Mouse (Mus musculus) E14TG2a.4 (cell line): ENCODE results near the gene Supt5.

ENCODE experiments used
- H3K27me3 ChIP-seq: 2 replicates; pipeline ENCODE4 v1.6.1; 2014; ENCODE audit warnings: low read length, control low read depth; ENCODE audit not compliant: insufficient read depth
- H3K36me3 ChIP-seq: 2 replicates; pipeline ENCODE4 v1.6.1; 2014; ENCODE audit warnings: low read length, control low read depth; ENCODE audit not compliant: insufficient read depth
- H3K4me1 ChIP-seq: replicated peaks from 2 replicates; pipeline ENCODE4 v1.6.1; 2014; ENCODE audit warnings: low read depth, low read length, control low read depth
- H3K4me3 ChIP-seq: replicated peaks from 2 replicates; pipeline ENCODE4 v1.5.1; 2014; ENCODE audit warnings: mild to moderate bottlenecking, low read length
- H3K9me3 ChIP-seq: 2 replicates; pipeline ENCODE4 v1.6.1; 2014; ENCODE audit warnings: low read length, control low read depth
- CTCF ChIP-seq: conservative IDR thresholded peaks from 2 replicates; pipeline ENCODE4 v1.5.1; 2014; ENCODE audit warnings: low read length
- NANOG ChIP-seq: IDR thresholded peaks from 2 replicates; pipeline ENCODE4 v1.6.1; 2014; ENCODE audit warnings: borderline replicate concordance, low read length, mixed read lengths
- POU5F1 ChIP-seq: IDR thresholded peaks from 2 replicates; pipeline ENCODE4 v1.6.1; 2014; ENCODE audit warnings: low read length, borderline replicate concordance

The Supt5 gene

GRCm38 (mm10) chr7:28376011-28376771 is 37.6 kb upstream of the Supt5 start:
- Histone ChIP-seq H3K36me3 (peaks cover 13% of the 10 kb centered on the region), H3K9me3 (no peaks in the 10 kb centered on the region), H3K4me1 (peaks cover 73% of the 10 kb centered on the region), H3K27me3 (no peaks in the 10 kb centered on the region), H3K4me3 (peak overlapping the region; percentile 89)
- no peak for TF ChIP-seq POU5F1
- TF ChIP-seq CTCF: no peak
- TF ChIP-seq NANOG: no peak

DNA sequence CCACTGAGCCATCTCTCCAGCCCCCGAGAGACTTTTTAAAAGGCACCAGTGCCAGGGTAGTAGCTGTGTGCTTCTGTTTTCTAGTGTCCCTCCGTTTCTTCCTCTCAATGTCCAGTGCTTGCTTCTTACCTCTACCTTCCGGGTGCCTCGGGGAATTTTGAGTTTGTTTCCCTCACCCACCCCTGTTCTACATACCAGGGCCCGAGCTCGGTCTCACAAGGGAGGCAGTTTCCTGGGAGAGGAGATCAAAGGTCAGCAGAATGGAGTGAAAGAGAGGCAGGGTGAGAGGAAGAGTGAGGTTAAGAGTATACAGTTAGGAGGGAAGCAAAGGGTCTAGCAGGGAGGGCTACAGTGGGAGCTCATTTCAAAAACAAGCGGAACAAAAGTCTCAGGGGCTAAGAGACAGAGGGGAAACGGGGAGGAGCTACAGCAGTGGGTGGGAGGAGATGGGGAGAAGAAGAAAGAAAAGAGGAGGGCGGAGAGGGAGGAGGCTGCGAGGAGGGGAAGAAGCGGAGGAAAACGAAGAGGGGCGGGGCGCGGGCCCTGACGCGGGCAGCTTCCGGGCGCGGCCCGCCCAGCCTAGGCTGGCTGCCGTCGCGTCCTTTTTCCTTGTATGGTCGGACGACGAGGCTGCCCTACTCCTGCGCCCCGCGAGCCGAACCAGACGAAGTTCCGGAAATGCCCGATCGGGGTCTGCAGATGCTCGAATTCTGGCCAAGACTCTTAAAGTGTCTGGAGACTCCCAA is 36.8 kb upstream of the Supt5 start:
- Histone ChIP-seq H3K4me1 (peaks cover 73% of the 10 kb centered on the region), H3K9me3 (no peaks in the 10 kb centered on the region), H3K36me3 (peaks cover 17% of the 10 kb centered on the region), H3K27me3 (peaks cover 8% of the 10 kb centered on the region), H3K4me3 (peak overlapping the region; percentile 89)
- TF ChIP-seq POU5F1 (no peak), CTCF (no peak), NANOG (no peak)

- Histone ChIP-seq H3K4me1 (peaks cover 72% of the 10 kb centered on the region), H3K4me3 (peak overlapping the region; percentile 89; the same call in 1 of the 2 replicates), H3K9me3 (no peaks in the 10 kb centered on the region), H3K27me3 (peaks cover 15% of the 10 kb centered on the region), H3K36me3 (peaks cover 24% of the 10 kb centered on the region)
- TF ChIP-seq POU5F1 (no peak), NANOG (no peak), CTCF (no peak)
Observed at GRCm38 (mm10) chr7:28374647-28375046, 36.1 kb upstream of the Supt5 start.

DNA sequence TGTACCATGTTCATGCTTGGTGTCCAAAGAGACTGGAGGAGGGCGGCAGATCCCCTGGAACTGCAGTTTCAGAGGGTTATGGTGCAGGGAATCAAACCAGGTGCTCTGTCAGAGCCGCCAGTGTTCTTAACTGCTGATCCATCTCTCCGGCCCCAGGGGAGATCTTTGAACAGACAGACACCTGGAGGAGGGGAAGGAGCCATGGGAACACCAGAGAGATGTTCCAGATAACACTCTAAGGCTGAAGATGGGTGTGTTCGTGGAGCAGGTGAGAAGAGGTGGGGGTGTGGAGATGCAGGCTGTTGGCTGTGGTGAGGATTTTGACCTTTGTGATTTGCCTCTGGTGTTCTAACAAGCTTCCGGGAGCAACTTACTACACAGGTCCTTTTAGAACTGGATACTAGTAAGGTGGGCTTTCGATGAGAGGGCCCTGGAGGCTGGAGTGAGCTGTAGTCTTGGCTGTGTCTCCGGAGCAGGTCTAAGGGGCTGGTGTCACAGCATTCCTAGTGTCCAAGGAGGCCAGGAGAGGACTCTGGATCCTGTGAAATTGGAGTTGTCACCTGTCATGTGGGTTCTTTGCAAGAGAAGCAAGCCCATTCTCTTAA is 35.4 kb upstream of the Supt5 start:
- H3K27me3 ChIP-seq: peaks cover 19% of the 10 kb centered on the region
- H3K9me3 ChIP-seq: no peaks in the 10 kb centered on the region
- H3K4me1 ChIP-seq: peaks cover 68% of the 10 kb centered on the region
- peaks cover 31% of the 10 kb centered on the region for H3K36me3 ChIP-seq
- no peak overlapping the region for H3K4me3 ChIP-seq
- TF ChIP-seq POU5F1: no peak
- TF ChIP-seq CTCF: no peak

GRCm38 (mm10) chr7:28373131-28373581 is 34.6 kb upstream of the Supt5 start:
- Histone ChIP-seq H3K9me3 (no peaks in the 10 kb centered on the region), H3K27me3 (peaks cover 23% of the 10 kb centered on the region), H3K4me3 (peak overlapping the region; percentile 89), H3K36me3 (peaks cover 38% of the 10 kb centered on the region), H3K4me1 (peaks cover 63% of the 10 kb centered on the region)
- TF ChIP-seq CTCF (peak; percentile 86), POU5F1 (no peak)

DNA sequence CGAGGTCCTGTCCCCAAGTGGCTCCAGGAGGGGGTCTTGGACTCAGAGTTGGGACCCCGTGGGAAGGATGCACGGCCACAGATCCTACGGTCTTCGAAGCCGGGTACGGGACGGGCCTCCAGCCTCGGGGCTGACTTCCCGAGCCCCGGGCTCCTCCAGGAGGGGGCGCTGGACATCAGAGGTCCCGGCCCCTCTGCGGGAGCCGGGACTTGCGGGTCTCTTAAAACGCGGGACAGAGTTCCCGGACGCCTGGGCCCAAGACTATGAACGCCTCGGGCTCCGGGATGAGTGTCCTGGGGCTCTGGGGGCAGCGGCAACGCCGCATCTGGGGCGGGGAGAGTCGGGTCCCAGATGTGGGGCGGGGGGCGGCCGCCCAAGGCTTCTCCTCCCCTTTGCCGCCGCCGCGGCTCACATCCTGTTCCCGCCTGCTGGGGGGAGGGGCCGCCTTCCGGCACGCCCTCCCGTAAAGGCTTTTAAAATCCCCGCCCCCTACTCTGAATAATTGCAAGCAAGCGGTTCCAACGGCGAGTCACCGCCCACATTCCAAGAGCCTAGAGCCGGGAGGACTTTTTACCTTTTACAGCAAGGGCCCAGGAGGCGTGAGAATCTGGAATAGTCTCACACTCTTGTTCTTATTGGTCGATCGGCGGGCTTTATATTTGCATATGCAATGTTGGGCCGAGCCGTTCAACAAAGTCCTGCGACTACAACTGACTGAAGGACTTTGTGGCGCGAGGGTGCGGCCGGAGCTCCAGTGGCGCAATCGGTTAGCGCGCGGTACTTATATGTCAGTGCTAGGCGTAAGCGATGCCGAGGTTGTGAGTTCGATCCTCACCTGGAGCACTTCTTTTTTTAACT is 33.9 kb upstream of the Supt5 start, which contains the start of gene Plekhg2:
Plekhg2 (minus strand) TSS at position 349 of the 858 bp plus-strand sequence.
- no peaks in the 10 kb centered on the region for H3K9me3 ChIP-seq
- peaks cover 63% of the 10 kb centered on the region for H3K4me1 ChIP-seq
- H3K27me3 ChIP-seq: peaks cover 23% of the 10 kb centered on the region
- TF ChIP-seq CTCF: peak; percentile 48
- no peak for TF ChIP-seq POU5F1
- no peak for TF ChIP-seq NANOG
- H3K4me3 ChIP-seq: peak within 1 kb of the TSS; percentile 89
- H3K36me3 ChIP-seq: peaks cover 38% of the 10 kb centered on the region

DNA sequence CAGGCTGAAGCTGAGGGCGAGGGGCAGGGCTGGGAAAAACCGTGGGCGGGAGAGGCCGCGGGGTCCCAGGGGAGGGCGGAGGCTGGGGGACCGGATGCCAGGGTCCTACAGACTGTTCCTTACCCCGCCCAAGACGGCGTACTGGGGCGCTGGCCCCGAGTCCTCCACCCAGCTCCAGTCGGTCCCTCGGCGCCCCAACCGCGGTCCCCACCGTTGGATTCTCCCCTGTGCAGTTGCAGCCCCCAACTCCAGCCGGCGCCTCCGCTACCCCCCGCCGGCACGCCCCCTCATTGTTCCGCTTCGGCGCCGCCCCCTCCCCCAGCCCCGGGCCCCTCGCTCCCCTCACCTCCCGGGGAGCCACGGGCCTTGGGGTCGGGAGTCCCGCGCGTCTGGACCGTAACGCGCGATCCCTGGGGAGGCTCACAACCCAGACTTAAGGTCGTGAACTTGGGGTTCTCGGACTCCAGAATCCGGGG is 33.0 kb upstream of the Supt5 start:
- peaks cover 56% of the 10 kb centered on the region for H3K4me1 ChIP-seq
- no peaks in the 10 kb centered on the region for H3K9me3 ChIP-seq
- peaks cover 25% of the 10 kb centered on the region for H3K27me3 ChIP-seq
- TF ChIP-seq POU5F1: no peak
- no peak for TF ChIP-seq CTCF
- no peak for TF ChIP-seq NANOG
- H3K36me3 ChIP-seq: peaks cover 42% of the 10 kb centered on the region
- H3K4me3 ChIP-seq: peak overlapping the region; percentile 89

DNA sequence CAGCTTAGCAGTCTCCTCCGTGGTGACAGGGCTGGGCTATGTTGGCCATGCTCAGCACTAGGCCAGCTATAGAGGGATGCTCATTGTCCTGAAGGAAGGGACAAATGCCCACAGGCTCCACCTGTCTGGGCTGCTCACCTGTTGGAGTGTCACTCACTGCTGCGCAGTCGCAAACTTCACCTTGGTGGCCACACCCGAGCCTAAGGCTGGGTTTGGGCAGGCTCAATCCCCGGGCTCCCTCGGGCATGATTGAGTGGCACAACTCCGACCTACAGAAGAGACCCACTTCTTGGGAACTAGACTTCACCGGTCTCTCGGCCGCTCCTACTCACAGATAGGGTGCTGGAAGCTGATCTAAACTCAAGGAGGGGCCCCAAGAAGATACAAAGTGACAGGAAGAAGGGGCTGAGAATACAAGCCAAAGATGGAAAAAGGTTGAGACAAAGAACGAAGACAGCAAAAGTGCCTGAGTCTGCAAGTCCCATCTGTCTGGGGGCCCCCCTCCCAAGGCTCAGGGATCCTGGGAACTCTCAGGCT is 32.5 kb upstream of the Supt5 start:
- Histone ChIP-seq H3K4me1 (peaks cover 52% of the 10 kb centered on the region), H3K36me3 (peaks cover 46% of the 10 kb centered on the region), H3K4me3 (peak overlapping the region; percentile 89), H3K9me3 (no peaks in the 10 kb centered on the region), H3K27me3 (peaks cover 29% of the 10 kb centered on the region)
- TF ChIP-seq POU5F1: no peak
- TF ChIP-seq NANOG: no peak
- TF ChIP-seq CTCF: no peak
